Mouse (Mus musculus): Measurements from ENCODE around the gene Nat10. TPM values are rescaled to one million over a fixed set of nuclear protein-coding genes. Genes with fewer than 3 reads are reported as not detected.

Gene Nat10
- total RNA-seq, 2 experiments from 2014 or later, result 15.8 to 18.3 TPM

GRCm38 (mm10) chr2:103703865-103704264 lies 57.2 kb downstream of the Nat10 start:
- intact Hi-C loops (cut with DNase I), result no loop called here
- Histone ChIP-seq H3K4me3 (no peak overlapping the region), H3K27ac (no peak overlapping the region)
- DNase-seq, result no peak
- no peak for TF ChIP-seq CTCF (IDR thresholded peaks at IDR 0.05)

- intact Hi-C loops (cut with DNase I), result no loop called here
- no peak overlapping the region for H3K4me3 ChIP-seq
- TF ChIP-seq CTCF (IDR thresholded peaks at IDR 0.05), result no peak
- peak; percentile 48 for DNase-seq
- no peak overlapping the region for H3K27ac ChIP-seq
These were observed 57.7 kb downstream of the Nat10 start for GRCm38 (mm10) chr2:103703336-103703735.

GRCm38 (mm10) chr2:103700514-103700913 lies 60.6 kb downstream of the Nat10 start:
- Histone ChIP-seq H3K27ac (no peak overlapping the region), H3K4me3 (no peak overlapping the region)
- intact Hi-C loops (cut with DNase I), result no loop called here
- peak; percentile 54 for TF ChIP-seq CTCF (IDR thresholded peaks at IDR 0.05)
- no peak for DNase-seq

GRCm38 (mm10) chr2:103696177-103696576 lies 64.9 kb downstream of the Nat10 start:
- peak; percentile 85 for DNase-seq
- intact Hi-C loops (cut with DNase I), result loop anchor here (5.0 kb wide), 2 partner anchors 84 to 129 kb away; partner anchors contain the start of gene Abtb2
- no peak for TF ChIP-seq CTCF (IDR thresholded peaks at IDR 0.05)
- Histone ChIP-seq H3K4me3 (no peak overlapping the region), H3K27ac (peak overlapping the region; percentile 53; the same call in 1 of the 2 replicates)

GRCm38 (mm10) chr2:103694777-103695563 lies 66.1 kb downstream of the Nat10 start:
- no peak for TF ChIP-seq CTCF (IDR thresholded peaks at IDR 0.05)
- intact Hi-C loops (cut with DNase I), result loop anchor here (5.0 kb wide), 2 partner anchors 83 to 128 kb away; partner anchors contain the start of gene Abtb2
- H3K27ac ChIP-seq, result no peak overlapping the region

GRCm38 (mm10) chr2:103692810-103693209 lies 68.3 kb downstream of the Nat10 start:
- DNase-seq, result no peak
- intact Hi-C loops (cut with DNase I), result no loop called here
- no peak for TF ChIP-seq CTCF (IDR thresholded peaks at IDR 0.05)

More at GRCm38 (mm10) chr2:103694777-103695563, 66.1 kb downstream of the Nat10 start:
- no peak overlapping the region for H3K4me3 ChIP-seq
- no peak for DNase-seq

GRCm38 (mm10) chr2:103691278-103691677 lies 69.8 kb downstream of the Nat10 start:
- DNase-seq, result no peak
- Histone ChIP-seq H3K4me3 (no peak overlapping the region), H3K27ac (no peak overlapping the region)
- no peak for TF ChIP-seq CTCF (IDR thresholded peaks at IDR 0.05)
- intact Hi-C loops (cut with DNase I), result no loop called here

More at GRCm38 (mm10) chr2:103692810-103693209, 68.3 kb downstream of the Nat10 start:
- no peak overlapping the region for H3K4me3 ChIP-seq
- no peak overlapping the region for H3K27ac ChIP-seq

- no peak for TF ChIP-seq CTCF (IDR thresholded peaks at IDR 0.05)
- intact Hi-C loops (cut with DNase I), result no loop called here
- DNase-seq, result no peak
- Histone ChIP-seq H3K27ac (no peak overlapping the region), H3K4me3 (no peak overlapping the region)
These were observed 70.2 kb downstream of the Nat10 start for GRCm38 (mm10) chr2:103690828-103691227.

GRCm38 (mm10) chr2:103690425-103690824 lies 70.6 kb downstream of the Nat10 start:
- Histone ChIP-seq H3K4me3 (no peak overlapping the region), H3K27ac (no peak overlapping the region)
- DNase-seq, result no peak
- TF ChIP-seq CTCF (IDR thresholded peaks at IDR 0.05), result no peak
- intact Hi-C loops (cut with DNase I), result no loop called here

- Histone ChIP-seq H3K27ac (no peak overlapping the region), H3K4me3 (no peak overlapping the region)
- peak; percentile 1 for DNase-seq
- intact Hi-C loops (cut with DNase I), result no loop called here
- no peak for TF ChIP-seq CTCF (IDR thresholded peaks at IDR 0.05)
These were observed 73.2 kb downstream of the Nat10 start for GRCm38 (mm10) chr2:103687888-103688287.

GRCm38 (mm10) chr2:103687143-103687542 lies 73.9 kb downstream of the Nat10 start:
- Histone ChIP-seq H3K27ac (no peak overlapping the region), H3K4me3 (no peak overlapping the region)
- no peak for TF ChIP-seq CTCF (IDR thresholded peaks at IDR 0.05)
- intact Hi-C loops (cut with DNase I), result no loop called here
- DNase-seq, result no peak

- intact Hi-C loops (cut with DNase I), result no loop called here
- no peak for DNase-seq
- Histone ChIP-seq H3K27ac (no peak overlapping the region), H3K4me3 (no peak overlapping the region)
- no peak for TF ChIP-seq CTCF (IDR thresholded peaks at IDR 0.05)
These were observed 75.5 kb downstream of the Nat10 start for GRCm38 (mm10) chr2:103685581-103685980.

- intact Hi-C loops (cut with DNase I), result no loop called here
- TF ChIP-seq CTCF (IDR thresholded peaks at IDR 0.05), result no peak
- no peak overlapping the region for H3K27ac ChIP-seq
- DNase-seq, result peak; percentile 13
- no peak overlapping the region for H3K4me3 ChIP-seq
These were observed 76.0 kb downstream of the Nat10 start for GRCm38 (mm10) chr2:103684926-103685577.
